Mouse (Mus musculus) erythroblast, embryonic 14.5 days (primary cell): ENCODE measurements around the gene Ston1.

Source experiments
- GATA1 ChIP-seq: IDR thresholded peaks from 2 replicates; pipeline ENCODE4 v1.6.1; 2012; ENCODE audit warnings: low read length, inconsistent platforms, mixed read lengths
- TAL1 ChIP-seq: IDR thresholded peaks from 3 replicates; pipeline ENCODE4 v1.6.1; 2012; ENCODE audit warnings: low read length, inconsistent platforms, mixed read lengths

DNA sequence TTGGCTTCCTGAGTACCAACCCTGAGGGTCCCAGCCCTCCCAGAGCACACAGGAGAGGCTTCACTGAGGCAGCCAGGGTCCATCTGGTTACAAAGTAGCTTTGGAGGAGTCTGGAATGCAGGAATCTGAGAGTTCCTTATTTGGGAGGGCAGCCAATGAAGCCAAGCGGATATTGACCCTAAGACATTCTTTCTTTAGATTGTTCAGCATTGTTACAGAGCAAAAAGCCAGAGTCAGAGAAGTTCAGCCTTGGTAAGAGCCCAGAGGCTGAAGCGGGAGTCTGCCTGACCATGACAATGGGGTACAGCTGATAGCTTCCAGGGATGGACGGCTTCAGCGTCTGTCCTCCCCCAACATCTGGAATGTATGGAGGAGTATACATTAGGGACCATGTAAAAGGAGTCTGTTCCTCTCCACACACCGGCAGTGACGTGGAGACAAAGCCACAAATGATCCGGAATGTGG is 28.9 kb downstream of the Ston1 start:
- no peak for TF ChIP-seq TAL1
- TF ChIP-seq GATA1 = no peak
